In genomic region chr6:90767874-90768273, GRCm38 (mm10) we compare ENCODE assay signal across 23 mouse cellular contexts.
"Had no signal": no experiment of that assay in that cellular context is flagged by ENCODE, and none has a peak within 500 bp of the region (broad histone marks: within the 10 kb centered on the region; RNA-seq: fewer than 3 reads in every experiment).

No protein-coding gene starts in this region.

- H3K36me3 ChIP-seq: heart, embryonic 10.5 days; heart, embryonic 12.5 days; hindbrain, embryonic 15.5 days; intestine, embryonic 15.5 days; kidney, embryonic 15.5 days; limb, embryonic 13.5 days; limb, embryonic 15.5 days; liver, embryonic 12.5 days had no signal

- ATAC-seq: inflammation-experienced regulatory T-cells, adult 6 months; intestine, embryonic 15.5 days; intestine, postnatal 0 days; liver, embryonic 12.5 days had no signal

- H3K9me3 ChIP-seq: heart, embryonic 10.5 days; heart, embryonic 12.5 days; hindbrain, embryonic 10.5 days; hindbrain, embryonic 13.5 days; hindbrain, embryonic 15.5 days; intestine, embryonic 15.5 days; kidney, embryonic 15.5 days; limb, embryonic 13.5 days; limb, embryonic 15.5 days; liver, embryonic 12.5 days had no signal

- H3K4me2 ChIP-seq: heart, embryonic 12.5 days; hindbrain, embryonic 13.5 days; hindbrain, embryonic 15.5 days; intestine, embryonic 15.5 days; kidney, embryonic 15.5 days; limb, embryonic 13.5 days; limb, embryonic 15.5 days; liver, embryonic 12.5 days had no signal

- H3K9ac ChIP-seq: heart, embryonic 12.5 days; hindbrain, embryonic 13.5 days; hindbrain, embryonic 15.5 days; intestine, embryonic 15.5 days; kidney, embryonic 15.5 days; limb, embryonic 13.5 days; limb, embryonic 15.5 days; liver, embryonic 12.5 days; liver, embryonic 14.5 days had no signal

- H3K4me3 ChIP-seq: heart, embryonic 10.5 days; heart, embryonic 12.5 days; hindbrain, embryonic 10.5 days; hindbrain, embryonic 13.5 days; hindbrain, embryonic 15.5 days; intestine, embryonic 15.5 days; kidney, embryonic 15.5 days; limb, embryonic 13.5 days; limb, embryonic 15.5 days; liver, embryonic 12.5 days had no signal

- DNase-seq: gastrocnemius, postnatal 25 days; heart, postnatal 4 days; kidney, adult 2 months; kidney, adult 9 months; kidney, postnatal 14 days; kidney, postnatal 36 days; layer of hippocampus, adult 9-11 months; layer of hippocampus, postnatal 36 days; left cerebral cortex, postnatal 4 days had no signal

- H3K27me3 ChIP-seq: heart, embryonic 12.5 days; hindbrain, embryonic 13.5 days; hindbrain, embryonic 15.5 days; intestine, embryonic 15.5 days; kidney, embryonic 15.5 days; limb, embryonic 13.5 days; limb, embryonic 15.5 days had no signal

- H3K27ac ChIP-seq: heart, embryonic 10.5 days; hindbrain, embryonic 10.5 days; hindbrain, embryonic 13.5 days; hindbrain, embryonic 15.5 days; intestine, embryonic 15.5 days; kidney, embryonic 15.5 days; kidney, postnatal 0 days; limb, embryonic 13.5 days; limb, embryonic 15.5 days; liver, embryonic 12.5 days; liver, embryonic 14.5 days had no signal
